ENCODE assay signal across 11 mouse cellular contexts in the genomic region with DNA sequence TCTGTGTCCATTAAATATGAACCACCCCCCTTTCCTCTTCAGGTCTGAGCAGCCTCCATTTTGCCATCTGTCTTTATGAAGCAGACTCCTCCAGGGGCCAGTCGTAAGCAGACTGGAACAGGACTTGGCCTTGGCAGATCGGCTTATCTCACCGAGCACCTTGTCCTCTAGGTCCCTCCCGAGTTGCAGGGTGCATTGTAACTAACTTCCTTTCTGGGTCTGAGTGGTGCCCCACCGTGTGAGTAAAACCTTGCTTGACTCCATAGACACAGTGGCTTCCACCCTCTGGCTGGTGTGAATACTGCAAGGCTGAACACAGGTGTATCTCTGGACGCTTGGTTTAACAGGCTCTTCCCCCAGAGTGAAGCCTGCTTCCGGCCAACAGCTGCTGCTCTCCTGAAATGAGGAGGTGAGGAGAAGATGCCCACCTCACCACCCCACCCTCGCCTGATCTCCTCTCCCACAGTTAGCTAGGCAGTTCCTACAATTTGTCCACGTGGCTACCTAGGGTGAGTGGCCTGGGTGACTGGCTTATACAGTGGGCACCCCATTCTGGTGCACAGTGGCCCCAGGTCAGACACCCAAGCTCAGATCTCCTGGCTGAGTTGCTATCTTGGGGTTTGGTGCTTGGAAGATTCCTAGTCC.
DNase-seq lines count a peak whose midpoint lies in the region; ATAC-seq and TF ChIP-seq lines count a peak whose summit lies in the region.
"Had no signal": no experiment of that assay in that cellular context is flagged by ENCODE, and none has a peak within 500 bp of the region (broad histone marks: within the 10 kb centered on the region; RNA-seq: fewer than 3 reads in every experiment).

No protein-coding gene starts in this region.

- ATAC-seq in heart, embryonic 12.5 days (ENCODE audit: insufficient number of reproducible peaks, low FRiP score), result no peak
- ATAC-seq in granulocyte monocyte progenitor cell, adult 5-6 weeks (replicated peaks; ENCODE audit: poor library complexity, severe bottlenecking), result peak; percentile 57
- ATAC-seq in liver, embryonic 14.5 days (ENCODE audit: insufficient read depth), result peak; percentile 93

- peak overlapping the region; percentile 94 for H3K27ac ChIP-seq in heart, embryonic 12.5 days (ENCODE audit: poor library complexity, severe bottlenecking)
- H3K27ac ChIP-seq in liver, embryonic 14.5 days, result peak overlapping the region; percentile 70
- H3K27ac ChIP-seq: macrophage had no signal

- peak; percentile 84 for TF ChIP-seq EP300 in liver, embryonic 14.5 days (IDR thresholded peaks at IDR 0.05; ENCODE audit: low read depth)

- H3K4me2 ChIP-seq in heart, embryonic 12.5 days, result peak overlapping the region; percentile 63; the same call in 1 of the 2 replicates
- H3K4me2 ChIP-seq in liver, embryonic 14.5 days (ENCODE audit: low read depth), result peak overlapping the region; percentile 58

- WGBS in heart, embryonic 12.5 days, result 51% methylated on average over 9 of the region's 9 CpGs
- WGBS in liver, embryonic 14.5 days (ENCODE audit: insufficient replicate concordance), result 10% methylated on average over 9 of the region's 9 CpGs

- peak overlapping the region; percentile 12; the same call in 1 of the 2 replicates for H3K9ac ChIP-seq in heart, embryonic 12.5 days
- peak overlapping the region; percentile 57 for H3K9ac ChIP-seq in liver, embryonic 14.5 days (replicated peaks)

- H3K9me3 ChIP-seq in heart, embryonic 12.5 days (replicated peaks), result no peaks in the 10 kb centered on the region
- no peaks in the 10 kb centered on the region for H3K9me3 ChIP-seq in liver, embryonic 14.5 days (ENCODE audit: control insufficient read depth, low read length)

- no peak overlapping the region for H3K4me3 ChIP-seq in heart, embryonic 12.5 days
- H3K4me3 ChIP-seq in liver, embryonic 14.5 days (ENCODE audit: insufficient read depth in 1 of 2, low read depth in 2 of 2, low read length in 2 of 2), result peak overlapping the region; percentile 13 to 20; a peak in 3 of 4 replicates

- no peaks in the 10 kb centered on the region for H3K27me3 ChIP-seq in heart, embryonic 12.5 days (replicated peaks)
- no peaks in the 10 kb centered on the region for H3K27me3 ChIP-seq in liver, embryonic 14.5 days (ENCODE audit: control insufficient read depth, insufficient read depth, low read length)
- H3K27me3 ChIP-seq: CH12.LX had no signal

- DNase-seq in heart, postnatal 14 days, result no peak
- peak; percentile 49 for DNase-seq in c-Kit-negative CD71-positive TER-119-positive erythroid progenitor cells, embryonic 14.5 days (ENCODE audit: low read depth, low spot score)
- peak; percentile 72 to 78 (median 76) for DNase-seq in liver, embryonic 14.5 days (ENCODE audit: low read depth in 3 of 3, low spot score in 3 of 3)
- no peak for DNase-seq in cerebellum, postnatal 36 days
- DNase-seq in cerebellum, adult 11 months, result no peak
- no peak for DNase-seq in gastrocnemius, adult 18-20 months (ENCODE audit: low spot score)
- DNase-seq: kidney, postnatal 4 days had no signal

- no peaks in the 10 kb centered on the region for H3K36me3 ChIP-seq in heart, embryonic 12.5 days
- H3K36me3 ChIP-seq in liver, embryonic 14.5 days (replicated peaks; ENCODE audit: control insufficient read depth, insufficient read depth, low read depth), result no peaks in the 10 kb centered on the region

- peaks cover 69% of the 10 kb centered on the region for H3K4me1 ChIP-seq in heart, embryonic 12.5 days (replicated peaks)
- H3K4me1 ChIP-seq in liver, embryonic 14.5 days (replicated peaks; ENCODE audit: control insufficient read depth in 2 of 2, insufficient read depth in 2 of 2, low read length in 1 of 2), result peaks cover 30 to 35% of the 10 kb centered on the region in 2 experiments

- intact Hi-C loops in heart, postnatal 14 days (cut with DNase I), result no loop called here

- peak; percentile 37 for TF ChIP-seq CTCF in liver, embryonic 14.5 days (IDR thresholded peaks at IDR 0.05; ENCODE audit: low read depth)

Comparison
In these comparisons a context has a peak if more than half of its experiments do, and no peak if none do; other contexts are left out.
1. DNase-seq: peak in c-Kit-negative CD71-positive TER-119-positive erythroid progenitor cells, embryonic 14.5 days (single experiment) and liver, embryonic 14.5 days (3 of 3); none in heart, postnatal 14 days (0 of 2), cerebellum, postnatal 36 days (0 of 2), cerebellum, adult 11 months (single experiment) and gastrocnemius, adult 18-20 months (single experiment).